Mouse (Mus musculus) v-Abl transformed pro-B cells (cell line): Measurements from ENCODE around the gene Elmo1.

ENCODE experiments used
- in situ Hi-C, 2 experiments: fragments of 400-800 bp; cut with MboI; formaldehyde crosslinking; loops; one replicate each; pipeline ENCODE4 v1.15.1; 2025; ENCODE audit not compliant: unreplicated experiment in 2 of 2

Elmo1 gene

GRCm38 (mm10) chr13:20231837-20232728 is 141.7 kb downstream of the Elmo1 start:
- in situ Hi-C loops = no loop called here

GRCm38 (mm10) chr13:20233707-20234106 is 143.3 kb downstream of the Elmo1 start:
- in situ Hi-C loops = no loop called here

GRCm38 (mm10) chr13:20237615-20238014 is 147.2 kb downstream of the Elmo1 start:
- in situ Hi-C loops = no loop called here

GRCm38 (mm10) chr13:20238146-20238545 is 147.8 kb downstream of the Elmo1 start:
- in situ Hi-C loops = no loop called here

- in situ Hi-C loops = no loop called here
Measured at GRCm38 (mm10) chr13:20238743-20239142, 148.3 kb downstream of the Elmo1 start.

GRCm38 (mm10) chr13:20250069-20250668 is 159.8 kb downstream of the Elmo1 start:
- in situ Hi-C loops = no loop called here

- in situ Hi-C loops = no loop called here
Measured at GRCm38 (mm10) chr13:20254911-20255310, 164.5 kb downstream of the Elmo1 start.

GRCm38 (mm10) chr13:20255380-20255779 is 165.0 kb downstream of the Elmo1 start:
- in situ Hi-C loops = no loop called here

- in situ Hi-C loops = no loop called here
Measured at GRCm38 (mm10) chr13:20256613-20257012, 166.2 kb downstream of the Elmo1 start.

GRCm38 (mm10) chr13:20257562-20258525 is 167.4 kb downstream of the Elmo1 start:
- in situ Hi-C loops = no loop called here

- in situ Hi-C loops = loop anchor here in 1 of 2 experiments (10.0 kb wide), 1 partner anchor 68 kb away; no protein-coding TSS in a partner anchor
Measured at GRCm38 (mm10) chr13:20263173-20263572, 172.8 kb downstream of the Elmo1 start.

GRCm38 (mm10) chr13:20270148-20270547 is 179.8 kb downstream of the Elmo1 start:
- in situ Hi-C loops = loop anchor here (5.0 to 10.0 kb wide), 4 partner anchors 88 to 575 kb away; partner anchors contain the start of gene Nme8 (in 1 of the 2)

GRCm38 (mm10) chr13:20271799-20272198 is 181.4 kb downstream of the Elmo1 start:
- in situ Hi-C loops = loop anchor here (5.0 to 10.0 kb wide), 4 partner anchors 89 to 577 kb away; partner anchors contain the start of gene Nme8 (in 1 of the 2)

- in situ Hi-C loops = loop anchor here (5.0 to 10.0 kb wide), 4 partner anchors 90 to 578 kb away; partner anchors contain the start of gene Nme8 (in 1 of the 2)
Measured at GRCm38 (mm10) chr13:20272562-20272961, 182.2 kb downstream of the Elmo1 start.

GRCm38 (mm10) chr13:20279889-20280288 is 189.5 kb downstream of the Elmo1 start:
- in situ Hi-C loops = loop anchor here in 1 of 2 experiments (10.0 kb wide), 1 partner anchor 585 kb away; the partner anchor contains the start of gene Nme8

- in situ Hi-C loops = no loop called here
Measured at GRCm38 (mm10) chr13:20283891-20284290, 193.5 kb downstream of the Elmo1 start.

GRCm38 (mm10) chr13:20286680-20287079 is 196.3 kb downstream of the Elmo1 start:
- in situ Hi-C loops = no loop called here

- in situ Hi-C loops = no loop called here
Measured at GRCm38 (mm10) chr13:20288393-20288792, 198.0 kb downstream of the Elmo1 start.

- in situ Hi-C loops = loop anchor here (5.0 kb wide), 1 partner anchor 593 kb away; the partner anchor contains the start of gene Nme8 (in 2 of the 2)
Measured at GRCm38 (mm10) chr13:20290412-20290811, 200.0 kb downstream of the Elmo1 start.

- in situ Hi-C loops = loop anchor here (5.0 kb wide), 1 partner anchor 595 kb away; the partner anchor contains the start of gene Nme8 (in 2 of the 2)
Measured at GRCm38 (mm10) chr13:20292348-20292747, 202.0 kb downstream of the Elmo1 start.
